Mouse (Mus musculus) right cerebral cortex, postnatal 36 days (tissue): Measurements from ENCODE around the gene Map3k13.
"Not testable (repeated sequence)": the region's sequence is repeated elsewhere in the genome, so short reads cannot be mapped to it uniquely, and the experiment has no call there.

Experiments
- DNase-seq, 2 experiments: peaks; one replicate each; pipeline ENCODE4 v3.0.0; 2022; ENCODE audit warnings: low spot score in 2 of 2, mixed read lengths in 1 of 2

Gene Map3k13

GRCm38 (mm10) chr16:21793875-21794696 is at the start of gene Map3k13:
Gene Map3k13 (plus strand): TSS chr16:21794346.
- DNase-seq, result peak; percentile 91 to 94

GRCm38 (mm10) chr16:21758447-21758846 is 35.7 kb upstream of the Map3k13 start:
- no peak for DNase-seq

GRCm38 (mm10) chr16:21768255-21768654 is 25.9 kb upstream of the Map3k13 start:
- no peak for DNase-seq

- no peak for DNase-seq
Observed at GRCm38 (mm10) chr16:21769667-21770066, 24.5 kb upstream of the Map3k13 start.

- DNase-seq, result no peak
Observed at GRCm38 (mm10) chr16:21774725-21775124, 19.4 kb upstream of the Map3k13 start.

- DNase-seq, result no peak
Observed at GRCm38 (mm10) chr16:21778293-21778866, 15.8 kb upstream of the Map3k13 start.

GRCm38 (mm10) chr16:21779149-21779548 is 15.0 kb upstream of the Map3k13 start:
- DNase-seq, result no peak

- no peak for DNase-seq
Observed at GRCm38 (mm10) chr16:21781277-21781676, 12.9 kb upstream of the Map3k13 start.

GRCm38 (mm10) chr16:21781895-21782294 is 12.3 kb upstream of the Map3k13 start:
- no peak for DNase-seq

GRCm38 (mm10) chr16:21782807-21783206 is 11.3 kb upstream of the Map3k13 start:
- DNase-seq, result no peak

- DNase-seq, result no peak
Observed at GRCm38 (mm10) chr16:21785000-21785399, 9.1 kb upstream of the Map3k13 start.

GRCm38 (mm10) chr16:21786317-21786716 is 7.8 kb upstream of the Map3k13 start:
- no peak for DNase-seq

- peak in 1 of 2 experiments; percentile 20 for DNase-seq
Observed at GRCm38 (mm10) chr16:21787516-21788353, 6.4 kb upstream of the Map3k13 start, which contains the start of gene Ehhadh. Gene Ehhadh (minus strand): TSS chr16:21787807.

GRCm38 (mm10) chr16:21788581-21788980 is 5.6 kb upstream of the Map3k13 start:
- DNase-seq, result no peak

- DNase-seq, result no peak
Observed at GRCm38 (mm10) chr16:21789180-21789579, 5.0 kb upstream of the Map3k13 start.

GRCm38 (mm10) chr16:21790469-21790868 is 3.7 kb upstream of the Map3k13 start:
- DNase-seq, result no peak

- no peak for DNase-seq
Observed at GRCm38 (mm10) chr16:21791779-21792178, 2.4 kb upstream of the Map3k13 start.

- DNase-seq, result not testable (repeated sequence)
Observed at GRCm38 (mm10) chr16:21793080-21793810, 901 bp upstream of the Map3k13 start.

GRCm38 (mm10) chr16:21794697-21795045 is 525 bp downstream of the Map3k13 start:
- DNase-seq, result no peak

- DNase-seq, result no peak
Observed at GRCm38 (mm10) chr16:21795071-21795470, 925 bp downstream of the Map3k13 start.

- DNase-seq, result no peak
Observed at GRCm38 (mm10) chr16:21804258-21804657, 10.1 kb downstream of the Map3k13 start.

GRCm38 (mm10) chr16:21806892-21807291 is 12.7 kb downstream of the Map3k13 start:
- DNase-seq, result no peak
